Mouse (Mus musculus): ENCODE measurements around the gene Saxo1. TPM values are rescaled to one million over a fixed set of nuclear protein-coding genes. Genes with fewer than 3 reads are reported as not detected.

Gene Saxo1
- polyA plus RNA-seq, 1 experiment: 0.34 TPM

- DNase-seq (ENCODE audit: low read depth): no peak
Measured at GRCm38 (mm10) chr4:86425581-86425980, 132.5 kb downstream of the Saxo1 start.

GRCm38 (mm10) chr4:86422586-86422985 is 135.5 kb downstream of the Saxo1 start:
- no peak for DNase-seq (ENCODE audit: low read depth)

- no peak for DNase-seq (ENCODE audit: low read depth)
Measured at GRCm38 (mm10) chr4:86416401-86417025, 141.6 kb downstream of the Saxo1 start.

GRCm38 (mm10) chr4:86413388-86413787 is 144.7 kb downstream of the Saxo1 start:
- DNase-seq (ENCODE audit: low read depth): no peak

- DNase-seq (ENCODE audit: low read depth): no peak
Measured at GRCm38 (mm10) chr4:86410946-86411345, 147.2 kb downstream of the Saxo1 start.

- no peak for DNase-seq (ENCODE audit: low read depth)
Measured at GRCm38 (mm10) chr4:86408421-86408820, 149.7 kb downstream of the Saxo1 start.

GRCm38 (mm10) chr4:86407200-86407527 is 151.0 kb downstream of the Saxo1 start:
- DNase-seq (ENCODE audit: low read depth): no peak

- DNase-seq (ENCODE audit: low read depth): no peak
Measured at GRCm38 (mm10) chr4:86406501-86407199, 151.5 kb downstream of the Saxo1 start.

GRCm38 (mm10) chr4:86401116-86401515 is 157.0 kb downstream of the Saxo1 start:
- no peak for DNase-seq (ENCODE audit: low read depth)

- no peak for DNase-seq (ENCODE audit: low read depth)
Measured at GRCm38 (mm10) chr4:86397470-86397869, 160.7 kb downstream of the Saxo1 start.

GRCm38 (mm10) chr4:86396672-86397288 is 161.3 kb downstream of the Saxo1 start:
- DNase-seq (ENCODE audit: low read depth): no peak

- no peak for DNase-seq (ENCODE audit: low read depth)
Measured at GRCm38 (mm10) chr4:86395636-86396035, 162.5 kb downstream of the Saxo1 start.

Other genes starting within 250 kb of the Saxo1 start
- 46.5 and 59.7 TPM in 2 replicates for gene Rraga, start 17.3 kb upstream of the Saxo1 start, polyA plus RNA-seq (2012; rRNA removed)
- 3.8 and 5.7 TPM in 2 replicates for gene Haus6, start 53.7 kb upstream of the Saxo1 start, polyA plus RNA-seq (2012; rRNA removed)
- 124 and 416 TPM in 2 replicates for gene Plin2, start 111.7 kb upstream of the Saxo1 start, polyA plus RNA-seq (2012; rRNA removed)
- 6.8 and 8.4 TPM in 2 replicates for gene Dennd4c, start 190.2 kb upstream of the Saxo1 start, polyA plus RNA-seq (2012; rRNA removed)

All from gonadal fat pad, adult 2 months (tissue).